ENCODE assay signal across 8 mouse cellular contexts in the genomic region with DNA sequence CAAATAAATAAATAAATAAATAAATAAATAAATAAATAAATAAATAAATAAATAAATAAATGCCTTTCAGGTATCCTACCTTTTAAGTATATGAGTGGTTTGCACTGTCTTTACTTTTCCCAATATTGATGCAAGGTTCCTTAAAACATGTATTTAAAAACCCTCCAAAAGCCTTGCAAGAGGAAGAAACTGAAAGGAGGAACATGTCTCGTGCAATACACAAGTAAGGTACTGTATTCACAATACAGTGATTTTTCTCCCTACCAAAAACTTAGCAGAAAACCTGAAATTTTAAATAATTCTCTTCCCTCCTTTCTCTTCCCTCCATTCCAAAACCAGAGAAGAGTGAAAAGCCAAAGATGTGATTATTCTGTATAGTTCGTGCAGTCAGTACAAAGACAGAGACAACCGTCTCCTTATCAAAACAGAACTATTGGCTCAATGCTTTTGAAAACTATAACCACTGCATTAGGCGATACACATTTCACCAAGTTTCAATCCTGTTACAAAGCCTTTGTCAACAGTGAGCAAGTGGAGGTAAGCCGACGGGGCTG. TPM values are rescaled to one million over a fixed set of nuclear protein-coding genes. Genes with fewer than 3 reads are reported as not detected.
DNase-seq lines count a peak whose midpoint lies in the region; ATAC-seq lines count a peak whose summit lies in the region.

No protein-coding gene starts in this region.

- no peaks in the 10 kb centered on the region for H3K27me3 ChIP-seq in kidney, embryonic 14.5 days (ENCODE audit: control insufficient read depth, insufficient read depth, low read length)
- no peaks in the 10 kb centered on the region for H3K27me3 ChIP-seq in hindbrain, embryonic 11.5 days (ENCODE audit: control insufficient read depth, insufficient read depth, low read length)
- H3K27me3 ChIP-seq in midbrain, embryonic 13.5 days = no peaks in the 10 kb centered on the region

- WGBS in kidney, embryonic 14.5 days = 4% methylated on average over 6 of the region's 6 CpGs
- WGBS in hindbrain, embryonic 11.5 days = 6% methylated on average over 6 of the region's 6 CpGs
- 3% methylated on average over 6 of the region's 6 CpGs for WGBS in midbrain, embryonic 13.5 days

- H3K4me3 ChIP-seq in kidney, embryonic 14.5 days (ENCODE audit: low read length) = peak overlapping the region; percentile 88
- peak overlapping the region; percentile 89 for H3K4me3 ChIP-seq in hindbrain, embryonic 11.5 days (ENCODE audit: low read depth, low read length)
- peak overlapping the region; percentile 73 for H3K4me3 ChIP-seq in midbrain, embryonic 13.5 days (replicated peaks)

- no peaks in the 10 kb centered on the region for H3K9me3 ChIP-seq in kidney, embryonic 14.5 days (ENCODE audit: control insufficient read depth, low read length)
- H3K9me3 ChIP-seq in hindbrain, embryonic 11.5 days (ENCODE audit: control insufficient read depth, low read length) = no peaks in the 10 kb centered on the region
- H3K9me3 ChIP-seq in midbrain, embryonic 13.5 days = no peaks in the 10 kb centered on the region

- no peak for ATAC-seq in kidney, embryonic 14.5 days (ENCODE audit: low FRiP score, low TSS enrichment)
- no peak for ATAC-seq in hindbrain, embryonic 11.5 days (ENCODE audit: low FRiP score)
- no peak for ATAC-seq in midbrain, embryonic 13.5 days

- H3K27ac ChIP-seq in kidney, embryonic 14.5 days (ENCODE audit: low read depth, low read length) = peak overlapping the region; percentile 85; the same call in 1 of the 2 replicates
- peak overlapping the region; percentile 92 for H3K27ac ChIP-seq in hindbrain, embryonic 11.5 days (ENCODE audit: low read depth, low read length)
- H3K27ac ChIP-seq in midbrain, embryonic 13.5 days = peak overlapping the region; percentile 97

- peak overlapping the region; percentile 70 for H3K9ac ChIP-seq in kidney, embryonic 14.5 days (ENCODE audit: low read depth, low read length)
- peak overlapping the region; percentile 84 for H3K9ac ChIP-seq in hindbrain, embryonic 11.5 days (ENCODE audit: low read depth, low read length)
- peak overlapping the region; percentile 87 for H3K9ac ChIP-seq in midbrain, embryonic 13.5 days (replicated peaks)

- H3K4me1 ChIP-seq in kidney, embryonic 14.5 days (ENCODE audit: control insufficient read depth, insufficient read depth, low read length) = 0 out of 2 replicates have a peak, but pooled peaks cover 4% of the 10 kb centered on the region
- H3K4me1 ChIP-seq in hindbrain, embryonic 11.5 days (replicated peaks; ENCODE audit: control insufficient read depth, insufficient read depth, low read length) = no peaks in the 10 kb centered on the region
- peaks cover 24% of the 10 kb centered on the region for H3K4me1 ChIP-seq in midbrain, embryonic 13.5 days (replicated peaks)

- H3K36me3 ChIP-seq in kidney, embryonic 14.5 days (ENCODE audit: control insufficient read depth, insufficient read depth, low read length) = no peaks in the 10 kb centered on the region
- H3K36me3 ChIP-seq in hindbrain, embryonic 11.5 days (ENCODE audit: control insufficient read depth, insufficient read depth, low read length) = no peaks in the 10 kb centered on the region
- H3K36me3 ChIP-seq in midbrain, embryonic 13.5 days = no peaks in the 10 kb centered on the region

- peak overlapping the region; percentile 76 for H3K4me2 ChIP-seq in kidney, embryonic 14.5 days (replicated peaks; ENCODE audit: low read depth, low read length)
- peak overlapping the region; percentile 62 for H3K4me2 ChIP-seq in hindbrain, embryonic 11.5 days (replicated peaks; ENCODE audit: low read depth, low read length)
- peak overlapping the region; percentile 51 for H3K4me2 ChIP-seq in midbrain, embryonic 13.5 days (replicated peaks)

- DNase-seq in kidney, adult 9 months = no peak
- peak; percentile 49 for DNase-seq in MN1 (ENCODE audit: low spot score)
- DNase-seq in hindbrain, embryonic 11.5 days (ENCODE audit: low spot score) = no peak
- DNase-seq in spleen, postnatal 10 days (ENCODE audit: low spot score in 2 of 2) = no peak
- DNase-seq in urinary bladder, postnatal 4 days (ENCODE audit: low spot score in 2 of 2) = no peak
- no peak for DNase-seq in kidney, postnatal 36 days

RNA-seq across cellular contexts. Expression of a gene that starts 1.0 kb away (rescaled TPM):
- 10.4 and 12.6 TPM in 2 replicates for polyA plus RNA-seq in kidney, embryonic 14.5 days (2014; fragmentation: Nextera tagmentation; extraction: Ambion mirVana)
- 15.2 and 29.3 TPM in 2 replicates for polyA plus RNA-seq in hindbrain, embryonic 11.5 days (2014; fragmentation: Nextera tagmentation; extraction: Ambion mirVana)
- 62.0 and 64.3 TPM in 2 replicates for polyA plus RNA-seq in midbrain, embryonic 13.5 days (2015; fragmentation: Nextera tagmentation; extraction: Ambion mirVana)
